Mouse (Mus musculus) heart, postnatal 36 days (tissue): Measurements from ENCODE around the gene Sox18. TPM values are rescaled to one million over a fixed set of nuclear protein-coding genes. Genes with fewer than 3 reads are reported as not detected.
A peak's percentile ranks its signal among the peaks of the same experiment; 100 is the strongest.

Experiments
- DNase-seq, 2 experiments: peaks; one replicate each; pipeline ENCODE4 v3.0.0; 2021 to 2022
- intact Hi-C: fragments of 180-260 bp; cut with DNase I; formaldehyde crosslinking; loops from one replicate; pipeline ENCODE4 v1.15.1; 2025
- total RNA-seq, 2 experiments: library from RNA; stranded (reverse); gene quantifications; 2 replicates each; pipeline ENCODE4 v1.2.3; 2021

The Sox18 gene
- total RNA-seq, 2 experiments from 2014 or later: 34.4 to 64.4 TPM

GRCm38 (mm10) chr2:181681978-181682377 is 10.5 kb upstream of the Sox18 start:
- DNase-seq: no peak
- intact Hi-C loops: no loop called here

- DNase-seq: no peak
- intact Hi-C loops: loop anchor here (1.0 kb wide), 2 partner anchors 13 to 26 kb away; partner anchors contain the start of gene Rgs19
Observed at GRCm38 (mm10) chr2:181680716-181681117, 9.3 kb upstream of the Sox18 start.

- intact Hi-C loops: loop anchor here (1.0 kb wide), 2 partner anchors 13 to 26 kb away; partner anchors contain the start of gene Rgs19
- peak; percentile 74 to 80 for DNase-seq
Observed at GRCm38 (mm10) chr2:181679951-181680715, 8.7 kb upstream of the Sox18 start, which contains the start of gene Tcea2. TSS of gene Tcea2 (plus strand) at chr2:181680310.

GRCm38 (mm10) chr2:181678780-181679179 is 7.3 kb upstream of the Sox18 start:
- intact Hi-C loops: loop anchor here (1.0 kb wide), 2 partner anchors 19 to 34 kb away; no protein-coding TSS in a partner anchor
- peak; percentile 72 to 76 for DNase-seq

- intact Hi-C loops: loop anchor here (1.0 kb wide), 2 partner anchors 18 to 33 kb away; no protein-coding TSS in a partner anchor
- DNase-seq: no peak
Observed at GRCm38 (mm10) chr2:181677755-181678098, 6.3 kb upstream of the Sox18 start.

- DNase-seq: peak in 1 of 2 experiments; percentile 52
- intact Hi-C loops: no loop called here
Observed at GRCm38 (mm10) chr2:181677096-181677754, 5.8 kb upstream of the Sox18 start.

- DNase-seq: no peak
- intact Hi-C loops: no loop called here
Observed at GRCm38 (mm10) chr2:181676424-181676823, 5.0 kb upstream of the Sox18 start.

GRCm38 (mm10) chr2:181675454-181675853 is 4.0 kb upstream of the Sox18 start:
- intact Hi-C loops: no loop called here
- peak; percentile 74 to 78 for DNase-seq

GRCm38 (mm10) chr2:181674934-181675333 is 3.5 kb upstream of the Sox18 start:
- DNase-seq: no peak
- intact Hi-C loops: loop anchor here (5.0 kb wide), 1 partner anchor 213 kb away; no protein-coding TSS in a partner anchor

- no peak for DNase-seq
- intact Hi-C loops: loop anchor here (5.0 kb wide), 1 partner anchor 211 kb away; no protein-coding TSS in a partner anchor
Observed at GRCm38 (mm10) chr2:181673501-181673900, 2.1 kb upstream of the Sox18 start.

- no peak for DNase-seq
- intact Hi-C loops: loop anchor here (5.0 kb wide), 1 partner anchor 210 kb away; no protein-coding TSS in a partner anchor
Observed at GRCm38 (mm10) chr2:181671984-181672383, 544 bp upstream of the Sox18 start.

- intact Hi-C loops: loop anchor here (5.0 kb wide), 1 partner anchor 209 kb away; no protein-coding TSS in a partner anchor
- DNase-seq: no peak
Observed at GRCm38 (mm10) chr2:181670913-181671311, 528 bp downstream of the Sox18 start.

GRCm38 (mm10) chr2:181670285-181670912 is 1.0 kb downstream of the Sox18 start:
- intact Hi-C loops: loop anchor here (5.0 kb wide), 1 partner anchor 208 kb away; no protein-coding TSS in a partner anchor
- DNase-seq: peak in 1 of 2 experiments; percentile 35

GRCm38 (mm10) chr2:181663298-181663630 is 8.2 kb downstream of the Sox18 start:
- intact Hi-C loops: no loop called here
- peak; percentile 75 to 79 for DNase-seq

- no peak for DNase-seq
- intact Hi-C loops: no loop called here
Observed at GRCm38 (mm10) chr2:181662620-181663297, 8.7 kb downstream of the Sox18 start.

- peak; percentile 87 to 89 for DNase-seq
- intact Hi-C loops: loop anchor here (1.0 to 2.0 kb wide), 4 partner anchors 15 to 47 kb away; no protein-coding TSS in a partner anchor
Observed at GRCm38 (mm10) chr2:181659609-181660055, 11.8 kb downstream of the Sox18 start.

GRCm38 (mm10) chr2:181658930-181659555 is 12.4 kb downstream of the Sox18 start:
- intact Hi-C loops: loop anchor here (1.0 to 2.0 kb wide), 4 partner anchors 14 to 48 kb away; no protein-coding TSS in a partner anchor
- peak; percentile 67 to 70 for DNase-seq

GRCm38 (mm10) chr2:181658528-181658927 is 12.9 kb downstream of the Sox18 start:
- intact Hi-C loops: loop anchor here (2.0 kb wide), 3 partner anchors 14 to 48 kb away; no protein-coding TSS in a partner anchor
- DNase-seq: no peak

- intact Hi-C loops: no loop called here
- DNase-seq: no peak
Observed at GRCm38 (mm10) chr2:181657441-181657840, 14.0 kb downstream of the Sox18 start.
